Mouse (Mus musculus): Measurements from ENCODE around the gene Lrrc4c.

GRCm38 (mm10) chr2:96717353-96717752 lies 399.4 kb downstream of the Lrrc4c start:
- TF ChIP-seq CTCF (IDR thresholded peaks at IDR 0.05; ENCODE audit: borderline replicate concordance, extremely low read depth, insufficient read depth, insufficient read length) (no peak), POLR2A (IDR thresholded peaks at IDR 0.05; ENCODE audit: borderline replicate concordance, extremely low read depth, insufficient read depth, insufficient read length, poor library complexity, severe bottlenecking) (no peak)
